Mouse (Mus musculus) gastrocnemius, postnatal 36 days (tissue): ENCODE data around the gene Cd2. TPM values are rescaled to one million over a fixed set of nuclear protein-coding genes. Genes with fewer than 3 reads are reported as not detected.

ENCODE experiments used
- DNase-seq, 2 experiments: peaks; one replicate each; pipeline ENCODE4 v3.0.0; 2022
- intact Hi-C: fragments of 180-260 bp; cut with DNase I; formaldehyde crosslinking; loops from one replicate; pipeline ENCODE4 v1.15.1; 2025
- total RNA-seq, 2 experiments: library from RNA; stranded (reverse); gene quantifications; 2 replicates each; pipeline ENCODE4 v1.2.3; 2021

Cd2 gene
- total RNA-seq, 2 experiments from 2014 or later, result 0.38 to 0.39 TPM

DNA sequence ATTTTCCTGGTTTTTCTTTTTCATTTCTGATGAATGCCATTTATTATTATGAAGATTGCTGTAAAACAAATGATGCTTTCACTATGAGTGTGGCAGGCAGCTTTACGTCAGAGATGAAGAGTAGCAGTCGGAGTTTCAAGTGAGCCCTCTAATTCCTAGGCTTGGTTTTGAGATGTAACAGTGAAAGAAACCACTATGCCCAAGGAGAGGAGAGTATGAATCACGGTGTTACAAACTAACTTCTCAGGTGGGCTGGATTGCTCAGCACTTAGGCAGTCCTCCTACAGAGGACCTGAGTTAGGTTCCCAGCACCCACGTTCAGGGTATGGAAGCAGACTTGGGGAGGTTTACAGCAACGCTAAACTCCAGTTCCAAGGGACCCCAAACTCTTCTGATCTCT lies 52.4 kb downstream of the Cd2 start:
- no peak for DNase-seq
- intact Hi-C loops, result no loop called here

DNA sequence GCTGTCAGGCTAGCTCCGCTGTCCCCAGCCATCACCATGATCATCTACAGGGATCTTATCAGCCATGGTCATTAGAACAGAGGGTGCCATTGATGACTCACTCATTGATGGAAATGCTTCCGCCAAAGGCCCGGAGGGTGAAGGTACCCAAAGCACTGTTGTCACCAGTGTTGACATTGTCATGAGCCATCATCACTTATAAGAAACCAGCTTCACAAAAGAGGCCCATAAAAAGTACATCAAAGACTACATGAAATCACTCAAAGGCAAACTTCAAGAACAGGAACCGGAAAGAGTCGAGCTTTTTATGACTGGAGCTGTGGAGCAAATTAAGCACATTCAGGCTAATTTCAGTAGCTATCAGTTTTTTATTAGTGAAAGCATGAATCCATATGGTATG lies 54.3 kb downstream of the Cd2 start:
- intact Hi-C loops, result no loop called here
- DNase-seq, result no peak

DNA sequence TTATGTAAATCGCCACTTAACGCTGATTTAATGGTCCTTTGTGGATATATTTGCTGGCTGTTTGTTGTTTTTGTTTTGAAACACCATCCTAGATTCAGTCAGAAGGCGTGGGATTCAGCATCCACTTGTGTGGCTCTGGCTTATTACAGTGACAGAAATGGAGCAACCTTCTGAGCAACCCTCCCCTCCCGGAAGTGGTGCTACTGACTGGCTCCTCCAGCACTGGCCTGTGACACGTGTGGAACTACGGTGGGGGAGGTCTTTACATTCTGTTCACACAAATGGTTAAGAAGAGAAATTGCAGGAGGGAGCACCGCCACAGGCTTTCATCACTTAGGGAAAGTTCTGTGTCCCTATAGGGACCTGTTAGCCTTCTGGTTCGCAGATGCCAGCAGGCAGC lies 55.2 kb downstream of the Cd2 start:
- no peak for DNase-seq
- intact Hi-C loops, result no loop called here

DNA sequence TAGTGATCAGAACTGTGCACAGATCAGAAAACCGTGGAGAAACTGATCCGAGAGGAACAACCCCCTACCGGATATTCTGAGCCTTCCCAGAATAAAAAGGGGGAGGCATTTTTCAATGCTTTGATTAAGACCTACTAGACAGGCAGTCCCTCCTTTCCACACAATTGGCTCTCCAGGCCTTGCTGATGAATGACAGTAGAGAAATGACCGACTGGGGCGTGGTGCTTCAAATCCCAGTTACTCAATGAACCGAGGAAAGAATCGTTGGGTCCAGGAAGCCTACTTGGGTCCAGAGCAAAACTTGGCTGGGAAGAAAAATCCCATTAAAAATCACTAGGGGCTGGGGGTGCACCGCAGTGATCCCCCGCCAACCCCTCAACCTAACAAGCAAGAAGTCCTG lies 57.5 kb downstream of the Cd2 start:
- DNase-seq, result no peak
- intact Hi-C loops, result no loop called here

DNA sequence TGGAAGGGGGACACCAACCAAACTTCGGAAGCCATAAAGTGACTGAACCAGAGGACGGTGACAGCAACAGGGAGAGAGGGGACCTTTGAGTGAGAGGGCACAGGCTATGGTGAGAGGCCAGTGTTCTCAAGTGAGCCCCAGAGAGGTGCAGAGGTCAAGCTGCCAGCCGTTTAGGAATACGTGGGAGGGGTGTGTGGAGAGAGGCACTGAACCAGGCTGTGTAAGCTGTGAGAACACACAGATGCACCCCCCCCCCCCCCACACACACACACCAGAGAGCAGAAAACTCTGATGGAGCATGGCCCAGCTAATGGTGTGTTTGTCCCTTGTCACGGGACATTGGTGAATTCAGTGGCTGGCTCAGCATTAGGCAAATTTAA lies 58.2 kb downstream of the Cd2 start:
- intact Hi-C loops, result no loop called here

DNA sequence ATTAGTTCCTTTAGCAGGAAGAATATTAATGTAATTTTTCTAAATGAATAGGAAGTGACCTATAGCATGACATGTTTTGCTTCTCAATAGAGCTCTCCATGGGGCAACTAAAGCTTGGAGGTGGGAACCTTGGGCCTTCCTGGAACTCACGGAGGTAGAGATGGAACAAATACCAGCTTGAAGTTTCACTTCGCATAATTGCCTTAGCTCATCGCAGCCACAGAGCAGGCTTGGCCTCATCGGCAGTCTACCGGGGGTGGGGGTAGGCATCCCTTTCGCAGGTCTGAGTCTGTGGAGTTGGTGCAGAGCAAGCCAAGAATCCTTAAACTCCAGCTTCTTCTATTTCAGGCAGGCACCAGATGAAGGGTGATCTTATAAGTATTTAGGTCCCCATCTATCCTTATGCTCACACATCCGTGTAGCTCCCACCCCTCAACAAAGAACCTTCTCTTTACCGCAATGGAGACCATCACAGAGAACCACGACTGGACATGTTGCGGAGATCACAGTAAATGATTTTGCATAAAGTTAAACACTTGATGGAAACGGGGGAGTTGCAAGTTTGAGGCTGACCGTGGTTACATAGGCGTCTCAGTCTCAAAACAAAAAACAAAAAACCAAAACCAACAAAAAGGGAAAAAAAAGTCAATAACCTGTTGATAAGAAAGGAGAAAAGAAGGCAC lies 58.7 kb downstream of the Cd2 start:
- intact Hi-C loops, result no loop called here
- no peak for DNase-seq

More for the DNA sequence above, 58.2 kb downstream of the Cd2 start:
- DNase-seq, result no peak

DNA sequence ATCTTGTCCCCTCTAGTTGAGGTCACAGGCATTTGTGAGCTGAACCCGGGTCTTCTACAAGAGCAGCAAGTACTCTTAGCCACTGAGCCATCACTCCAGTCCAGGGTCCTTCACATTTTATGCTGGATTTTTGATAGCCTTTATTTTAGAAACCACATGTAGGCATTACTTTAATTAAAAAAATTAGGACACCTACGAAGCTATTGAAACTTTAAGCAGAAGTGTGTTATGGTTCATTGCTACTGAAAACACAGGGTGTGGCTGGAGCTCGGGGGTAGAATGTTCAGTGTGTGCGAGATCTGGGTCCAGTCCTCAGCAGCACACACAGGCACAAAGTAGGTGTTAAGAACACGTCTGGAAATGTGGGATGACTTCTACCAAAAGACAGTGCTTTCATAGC lies 59.7 kb downstream of the Cd2 start:
- intact Hi-C loops, result no loop called here
- DNase-seq, result no peak

Other genes with a start within 250 kb of the Cd2 start
- 10 to 100 TPM; 11.7 to 14.0 TPM for gene Ptgfrn, start 177.7 kb downstream of the Cd2 start, total RNA-seq
- gene Igsf3, start 89.1 kb upstream of the Cd2 start, total RNA-seq, result 1 to 10 TPM; 3.9 to 4.1 TPM